In genomic region chr10:127055406-127055805, GRCm38 (mm10) we compare ENCODE assay signal across 29 mouse cellular contexts. TPM values are rescaled to one million over a fixed set of nuclear protein-coding genes. Genes with fewer than 3 reads are reported as not detected.
"Had no signal": no experiment of that assay in that cellular context is flagged by ENCODE, and none has a peak within 500 bp of the region (broad histone marks: within the 10 kb centered on the region; RNA-seq: fewer than 3 reads in every experiment).

No protein-coding gene starts in this region.

- DNase-seq: gastrocnemius, adult 2 months; gastrocnemius, postnatal 10 days; gastrocnemius, postnatal 25 days; heart, adult 18-20 months; heart, postnatal 10 days; heart, postnatal 4 days; kidney, adult 11 months; kidney, adult 2 months; kidney, adult 9 months; kidney, postnatal 14 days; kidney, postnatal 36 days; liver had no signal

- H3K9ac ChIP-seq: heart, embryonic 12.5 days; hindbrain, embryonic 12.5 days; hindbrain, embryonic 15.5 days; kidney, embryonic 15.5 days; limb, embryonic 12.5 days had no signal

- H3K4me3 ChIP-seq: gastrocnemius, adult 2 months; heart, embryonic 10.5 days; heart, embryonic 12.5 days; hindbrain, embryonic 10.5 days; hindbrain, embryonic 12.5 days; hindbrain, embryonic 15.5 days; kidney, embryonic 15.5 days; layer of hippocampus, adult 2 months; left cerebral cortex, adult 2 months; limb, embryonic 10.5 days; limb, embryonic 12.5 days had no signal

- ATAC-seq: hindbrain, postnatal 0 days; intestine, embryonic 16.5 days had no signal

- H3K4me2 ChIP-seq: heart, embryonic 12.5 days; hindbrain, embryonic 12.5 days; hindbrain, embryonic 15.5 days; kidney, embryonic 15.5 days; limb, embryonic 12.5 days; liver, embryonic 11.5 days had no signal

- H3K27ac ChIP-seq: gastrocnemius, adult 2 months; heart, embryonic 10.5 days; hindbrain, embryonic 10.5 days; hindbrain, embryonic 12.5 days; hindbrain, embryonic 15.5 days; hindbrain, postnatal 0 days; kidney, embryonic 15.5 days; kidney, postnatal 0 days; layer of hippocampus, adult 2 months; left cerebral cortex, adult 2 months; limb, embryonic 10.5 days; limb, embryonic 12.5 days had no signal

- H3K9me3 ChIP-seq: heart, embryonic 10.5 days; heart, embryonic 12.5 days; hindbrain, embryonic 10.5 days; hindbrain, embryonic 12.5 days; hindbrain, embryonic 15.5 days; kidney, embryonic 15.5 days; limb, embryonic 10.5 days; limb, embryonic 12.5 days had no signal

RNA-seq across cellular contexts. Expression of gene Cyp27b1, which starts 7.4 kb away (rescaled TPM):
- polyA plus RNA-seq: heart, embryonic 14.5 days; hindbrain, embryonic 12.5 days; hindbrain, postnatal 0 days; liver, embryonic 11.5 days had no signal

RNA-seq across cellular contexts. Expression of gene Eef1akmt3, which starts 14.1 kb away (rescaled TPM):
- total RNA-seq: heart, adult 8-10 months; left cerebral cortex, postnatal 36 days had no signal
